Mouse (Mus musculus) retina, adult 2 months (tissue): ENCODE results near the gene Uqcc2.

Experiments
- DNase-seq: peaks from one replicate; pipeline ENCODE4 v3.0.0-alpha.2; 2012; ENCODE audit warnings: low read depth, low spot score

Uqcc2 gene

DNA sequence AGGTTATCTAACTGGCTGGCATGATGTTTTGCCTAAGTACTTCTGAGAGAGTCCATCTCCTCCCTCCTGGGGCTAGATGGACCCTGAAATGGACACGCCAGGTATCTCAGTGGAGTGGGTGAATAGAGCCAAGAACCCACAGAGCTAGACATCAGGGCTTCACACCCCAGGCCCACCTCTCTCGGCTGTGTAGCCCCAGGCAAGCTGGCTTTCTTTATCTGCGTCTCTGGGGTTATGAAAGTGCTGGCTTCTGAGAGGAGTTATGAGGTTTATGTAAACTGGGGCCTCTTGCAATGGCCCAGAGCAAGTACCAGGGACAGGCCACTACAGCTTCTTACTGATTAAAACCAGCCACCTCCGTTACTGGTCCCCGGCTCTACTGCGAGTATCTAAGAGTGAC is 21.2 kb upstream of the Uqcc2 start:
- DNase-seq = no peak

- no peak for DNase-seq
Measured at GRCm38 (mm10) chr17:27154256-27154655, 20.5 kb upstream of the Uqcc2 start.

- DNase-seq = no peak
Measured at GRCm38 (mm10) chr17:27153773-27154193, 20.1 kb upstream of the Uqcc2 start.

- DNase-seq = no peak
Measured at GRCm38 (mm10) chr17:27152976-27153723, 19.4 kb upstream of the Uqcc2 start.

GRCm38 (mm10) chr17:27151411-27151810 is 17.7 kb upstream of the Uqcc2 start:
- DNase-seq = no peak

- DNase-seq = no peak
Measured at GRCm38 (mm10) chr17:27150871-27151270, 17.2 kb upstream of the Uqcc2 start.

GRCm38 (mm10) chr17:27146323-27146923 is 12.7 kb upstream of the Uqcc2 start:
- DNase-seq = no peak

DNA sequence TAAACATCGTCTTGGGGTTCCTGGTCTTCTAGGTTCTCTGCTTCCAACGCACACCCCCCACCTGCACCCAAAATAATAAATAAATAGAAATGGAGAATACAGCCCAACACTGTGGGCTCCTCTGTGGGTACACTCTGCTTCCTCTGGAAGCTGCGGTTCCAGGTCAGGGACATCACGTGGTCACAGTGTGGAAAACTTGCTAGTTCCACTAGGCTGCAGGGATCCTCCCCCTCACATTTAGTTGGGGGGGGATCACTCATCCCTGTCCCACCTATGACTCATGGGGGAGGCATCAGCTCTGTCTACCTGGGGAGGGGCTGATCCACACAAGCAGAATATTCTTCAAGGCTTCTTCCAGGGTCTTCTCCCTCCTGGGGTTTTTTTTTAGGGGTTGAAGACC is 10.4 kb upstream of the Uqcc2 start:
- DNase-seq = no peak

- DNase-seq = no peak
Measured at GRCm38 (mm10) chr17:27141971-27142450, 8.3 kb upstream of the Uqcc2 start.

DNA sequence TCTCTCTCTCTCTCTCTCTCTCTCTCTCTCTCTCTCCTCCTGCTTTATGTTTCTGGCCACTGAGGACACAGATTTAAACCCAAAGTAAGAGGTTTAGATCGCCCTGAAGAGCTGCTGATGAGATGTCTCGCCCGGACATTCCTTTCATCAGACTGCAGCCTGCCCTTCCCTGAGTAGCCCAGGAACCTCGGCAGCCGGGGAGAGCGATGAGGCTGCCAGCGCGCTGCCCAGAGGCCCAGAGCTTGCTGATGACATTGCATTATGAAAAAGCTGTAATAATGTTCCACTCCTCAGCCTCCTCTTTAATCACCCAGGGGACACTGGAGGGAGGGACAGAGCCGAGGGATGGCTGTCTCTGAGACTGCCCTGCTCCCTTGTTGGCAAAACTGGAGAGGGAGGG is 6.5 kb upstream of the Uqcc2 start:
- DNase-seq = no peak

GRCm38 (mm10) chr17:27139304-27139703 is 5.6 kb upstream of the Uqcc2 start:
- DNase-seq = no peak

GRCm38 (mm10) chr17:27138396-27138795 is 4.7 kb upstream of the Uqcc2 start:
- DNase-seq = no peak

DNA sequence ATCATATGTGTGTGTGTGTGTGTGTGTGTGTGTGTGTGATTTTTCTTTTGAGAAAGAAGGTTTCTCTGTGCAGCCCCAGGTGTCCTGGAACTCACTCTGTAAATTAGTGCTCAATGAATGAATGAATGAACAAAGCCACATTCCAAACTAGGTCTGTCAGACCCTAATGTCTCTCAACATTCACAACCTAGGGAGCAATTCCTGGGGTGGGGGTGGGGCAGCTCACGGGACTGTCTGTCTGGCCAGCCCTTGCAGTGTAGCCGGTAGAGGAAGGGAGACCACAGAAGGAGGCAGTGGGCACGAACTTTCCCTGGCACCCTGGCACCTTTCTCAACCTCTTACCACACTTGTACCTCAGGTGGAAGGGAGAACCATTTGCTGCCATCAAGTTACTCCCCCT is 999 bp upstream of the Uqcc2 start:
- DNase-seq = no peak

DNA sequence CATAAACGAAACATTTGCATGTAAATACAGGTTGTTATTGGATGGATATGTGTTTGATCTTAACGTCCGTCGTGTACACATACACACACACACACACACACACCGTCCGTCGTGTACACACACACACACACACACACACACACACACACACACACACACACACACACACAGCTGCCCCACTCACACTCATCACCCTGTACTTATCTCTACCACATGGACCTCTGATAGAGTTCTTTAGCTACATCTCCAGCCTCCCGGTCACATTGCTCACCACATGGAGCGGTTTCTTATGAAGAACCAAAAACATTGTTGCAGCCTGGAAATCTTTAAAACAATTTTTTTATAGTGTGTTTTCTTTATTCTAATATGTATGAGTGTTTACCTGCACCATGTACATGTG is 471 bp upstream of the Uqcc2 start:
- no peak for DNase-seq

DNA sequence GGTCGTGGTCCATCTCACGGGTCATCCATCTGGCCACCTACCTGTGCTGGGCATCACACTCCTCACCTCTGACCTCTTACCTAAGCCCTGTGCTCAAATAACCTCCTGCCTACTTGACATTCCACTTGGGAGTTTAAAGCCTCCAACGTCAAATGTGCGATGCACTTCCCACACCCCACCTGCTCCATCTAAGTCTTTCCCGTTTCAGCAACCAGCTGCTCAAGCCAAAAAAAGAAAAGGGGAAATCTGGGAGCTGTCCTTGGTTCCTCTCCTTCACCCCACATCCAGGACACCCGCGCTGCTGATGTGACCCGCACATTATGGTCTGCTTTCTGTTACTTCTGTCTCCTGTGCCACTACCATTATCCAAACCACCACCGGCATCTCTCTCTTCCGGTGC is 1.5 kb downstream of the Uqcc2 start:
- no peak for DNase-seq

DNA sequence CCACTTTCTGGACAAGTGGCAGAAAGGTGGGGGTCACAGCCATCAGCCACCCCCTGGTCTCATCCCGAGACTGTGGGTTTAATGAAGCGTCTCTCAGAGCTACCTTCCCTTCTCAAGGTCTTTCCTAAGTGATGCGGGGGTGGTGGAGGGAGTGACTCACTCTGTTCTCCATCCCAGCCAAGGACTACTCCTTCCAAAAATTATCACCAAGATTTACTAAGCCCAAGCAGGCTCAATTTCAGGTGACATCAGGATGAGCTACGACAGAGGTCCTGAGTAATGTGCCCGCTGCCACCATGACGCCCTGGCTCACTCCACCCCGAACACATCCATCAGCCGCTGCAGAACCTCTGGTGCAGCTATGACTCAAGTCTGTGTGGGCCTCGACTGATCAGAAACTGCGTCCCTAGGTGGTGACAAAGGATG is 2.5 kb downstream of the Uqcc2 start:
- DNase-seq = no peak

DNA sequence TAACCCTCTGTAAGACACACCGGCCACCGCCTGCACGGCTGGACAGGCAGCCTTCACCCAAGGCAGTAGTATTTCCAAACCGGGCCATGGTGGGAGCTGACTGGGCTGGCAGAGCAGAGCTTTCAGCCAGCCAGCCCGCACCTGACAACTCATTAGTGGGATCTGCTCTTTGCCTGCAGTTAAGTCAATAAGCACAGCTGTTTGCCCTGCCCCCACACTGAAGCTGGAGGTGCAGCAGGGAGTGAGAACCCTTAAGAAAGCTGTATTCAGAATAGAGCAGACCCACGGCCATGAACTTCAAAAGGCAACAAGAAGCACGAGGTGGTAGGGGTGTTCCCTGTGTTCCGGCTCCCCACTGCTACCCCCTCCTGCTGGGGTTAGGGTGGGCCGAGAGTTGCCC is 3.5 kb downstream of the Uqcc2 start:
- DNase-seq = no peak

DNA sequence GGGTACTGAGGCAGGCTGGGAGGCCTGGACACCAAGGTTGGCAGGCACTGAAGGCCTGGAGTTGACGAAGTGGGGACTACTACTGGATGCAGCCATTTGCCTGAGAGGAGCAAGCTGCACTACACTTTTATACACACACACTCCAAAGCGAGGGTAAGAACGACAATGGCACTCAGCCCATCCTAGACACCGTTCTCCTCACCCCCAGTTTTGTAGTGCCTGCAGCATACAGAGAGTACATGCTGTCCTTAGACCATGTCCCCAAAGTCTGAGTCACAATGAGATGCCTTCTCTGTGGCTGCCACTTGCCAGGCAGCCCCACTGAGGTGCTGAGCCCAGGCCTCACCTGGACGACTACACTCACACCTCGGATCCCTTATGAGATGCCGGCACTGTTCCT is 3.9 kb downstream of the Uqcc2 start:
- no peak for DNase-seq

GRCm38 (mm10) chr17:27129291-27129690 is 4.4 kb downstream of the Uqcc2 start:
- no peak for DNase-seq

GRCm38 (mm10) chr17:27128189-27128588 is 5.5 kb downstream of the Uqcc2 start:
- DNase-seq = no peak

DNA sequence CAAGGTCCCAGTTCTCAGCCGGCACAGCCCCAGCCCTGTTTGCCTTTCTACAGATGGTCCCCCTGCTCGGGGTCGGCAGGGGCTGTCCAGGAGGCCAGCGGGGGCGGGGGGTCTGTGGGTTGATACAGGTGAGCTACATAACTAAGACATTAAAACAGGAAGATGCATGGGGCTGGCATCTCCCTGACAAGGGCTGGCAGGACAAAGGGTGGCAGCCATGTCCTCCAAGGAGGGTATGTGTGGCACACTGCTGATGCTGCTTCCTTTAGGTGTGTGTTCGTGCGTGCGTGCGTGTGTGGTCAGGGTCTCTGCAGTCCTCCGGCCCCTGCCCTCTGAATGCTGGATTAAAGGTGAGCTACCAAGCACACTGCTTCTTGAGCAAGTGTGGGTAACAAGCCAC is 6.7 kb downstream of the Uqcc2 start:
- DNase-seq = no peak

DNA sequence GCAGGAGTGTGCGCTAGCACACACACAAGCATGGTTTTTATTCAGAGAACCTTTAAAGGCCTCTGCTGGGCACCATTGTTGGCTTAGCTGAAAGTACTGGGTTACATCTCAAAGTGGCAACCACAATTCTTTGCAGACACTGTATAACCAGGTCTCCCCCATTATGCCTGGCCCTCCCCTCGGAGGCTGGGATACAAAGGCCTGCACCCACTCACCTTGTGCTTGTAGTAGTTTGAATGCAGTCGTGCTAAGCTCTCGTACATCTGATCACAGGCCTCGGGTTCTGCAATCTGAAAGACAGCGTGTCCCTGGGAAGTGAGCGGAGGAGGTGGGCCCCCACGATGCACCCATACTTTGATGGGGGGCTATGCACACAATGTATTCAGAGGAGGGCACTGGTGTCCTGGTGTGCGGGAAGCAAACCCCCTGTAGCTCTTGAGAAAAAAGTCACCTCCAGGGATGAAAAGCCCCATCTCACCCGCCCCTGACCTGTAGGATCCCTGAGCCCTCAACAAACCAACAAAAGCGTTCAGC is 8.0 kb downstream of the Uqcc2 start:
- DNase-seq = no peak

- no peak for DNase-seq
Measured at GRCm38 (mm10) chr17:27125185-27125584, 8.5 kb downstream of the Uqcc2 start.
